Mouse (Mus musculus): Measurements from ENCODE around the gene Mapkap1.
A peak's percentile ranks its signal among the peaks of the same experiment; 100 is the strongest.

Mapkap1 gene

GRCm38 (mm10) chr2:34406601-34407464 is at the start of gene Mapkap1:
Gene Mapkap1, plus strand, starts transcription at chr2:34406771.
- DNase-seq = peak; percentile 99

GRCm38 (mm10) chr2:34363678-34364077 is 42.9 kb upstream of the Mapkap1 start:
- DNase-seq = no peak

- DNase-seq = no peak
Measured at GRCm38 (mm10) chr2:34367024-34367423, 39.5 kb upstream of the Mapkap1 start.

GRCm38 (mm10) chr2:34368396-34368795 is 38.2 kb upstream of the Mapkap1 start:
- DNase-seq = no peak

GRCm38 (mm10) chr2:34370349-34370724 is 36.2 kb upstream of the Mapkap1 start:
- peak; percentile 4 for DNase-seq

- peak; percentile 32 to 49 for DNase-seq
Measured at GRCm38 (mm10) chr2:34370725-34371440, 35.7 kb upstream of the Mapkap1 start.

GRCm38 (mm10) chr2:34371441-34372304 is 34.9 kb upstream of the Mapkap1 start:
- peak; percentile 34 to 54 for DNase-seq

- DNase-seq = peak; percentile 99
Measured at GRCm38 (mm10) chr2:34372305-34373301, 34.0 kb upstream of the Mapkap1 start, which contains the start of gene Pbx3. Gene Pbx3, minus strand, starts transcription at chr2:34373142.

GRCm38 (mm10) chr2:34373886-34374285 is 32.7 kb upstream of the Mapkap1 start:
- DNase-seq = no peak

- DNase-seq = no peak
Measured at GRCm38 (mm10) chr2:34374349-34374748, 32.2 kb upstream of the Mapkap1 start.

GRCm38 (mm10) chr2:34378930-34379329 is 27.6 kb upstream of the Mapkap1 start:
- DNase-seq = no peak

- no peak for DNase-seq
Measured at GRCm38 (mm10) chr2:34399535-34399934, 7.0 kb upstream of the Mapkap1 start.

- peak; percentile 7 to 16 for DNase-seq
Measured at GRCm38 (mm10) chr2:34407596-34407995, 1.0 kb downstream of the Mapkap1 start.

GRCm38 (mm10) chr2:34408341-34408740 is 1.8 kb downstream of the Mapkap1 start:
- no peak for DNase-seq

GRCm38 (mm10) chr2:34409741-34410340 is 3.3 kb downstream of the Mapkap1 start:
- no peak for DNase-seq

GRCm38 (mm10) chr2:34420256-34420655 is 13.7 kb downstream of the Mapkap1 start:
- no peak for DNase-seq

GRCm38 (mm10) chr2:34424186-34424585 is 17.6 kb downstream of the Mapkap1 start:
- no peak for DNase-seq

GRCm38 (mm10) chr2:34425573-34426223 is 19.1 kb downstream of the Mapkap1 start:
- no peak for DNase-seq

GRCm38 (mm10) chr2:34430663-34431062 is 24.1 kb downstream of the Mapkap1 start:
- DNase-seq = no peak

GRCm38 (mm10) chr2:34431701-34432372 is 25.3 kb downstream of the Mapkap1 start:
- DNase-seq = no peak
